Mouse (Mus musculus): ENCODE results near the gene Lsm11.

GRCm38 (mm10) chr11:45976061-45976460 is 31.3 kb upstream of the Lsm11 start:
- no peak for TF ChIP-seq CTCF (IDR thresholded peaks at IDR 0.05; ENCODE audit: low read depth)
- TF ChIP-seq EP300 (optimal IDR thresholded peaks at IDR 0.05), result no peak
